Mouse (Mus musculus): ENCODE results near the gene Cntnap2. TPM values are rescaled to one million over a fixed set of nuclear protein-coding genes. Genes with fewer than 3 reads are reported as not detected.
"Not testable (repeated sequence)": the region's sequence is repeated elsewhere in the genome, so short reads cannot be mapped to it uniquely, and the experiment has no call there.

Gene Cntnap2
- total and polyA plus RNA-seq, 3 experiments: 0.02 TPM; not detected in 2

DNA sequence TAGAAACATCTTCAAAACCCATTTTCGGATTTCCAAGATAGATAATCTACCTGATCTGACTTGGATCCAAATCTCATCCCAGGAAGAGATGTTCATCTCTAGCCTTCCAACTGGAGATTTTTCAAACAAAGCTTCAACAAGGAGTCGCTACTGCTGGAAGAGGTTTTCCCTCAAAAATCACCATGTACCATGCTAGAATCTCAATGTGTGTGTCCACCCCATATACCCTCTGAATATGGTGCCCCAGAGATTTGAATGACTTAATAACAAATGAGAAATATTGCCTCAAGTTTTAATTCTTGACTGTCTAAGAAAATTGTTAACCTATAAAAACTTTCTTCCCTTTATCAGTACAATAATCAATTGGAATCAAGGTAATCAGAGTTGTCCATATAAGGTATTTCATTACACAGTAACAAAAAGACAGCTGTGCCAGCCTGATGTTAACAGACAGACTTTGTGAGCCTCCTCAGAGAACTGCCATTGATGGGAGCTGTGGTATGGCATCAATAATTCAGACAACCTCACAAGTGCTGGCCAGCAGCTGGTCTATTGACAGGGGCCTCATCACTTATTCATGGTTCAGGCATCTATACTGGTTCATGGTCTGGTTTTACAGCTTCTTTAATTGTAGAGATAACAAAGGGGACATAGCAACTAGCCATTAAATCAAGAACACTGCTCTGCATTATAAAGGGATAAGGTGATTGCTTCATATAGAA lies 1391.9 kb downstream of the Cntnap2 start:
- TF ChIP-seq POLR2A (IDR thresholded peaks at IDR 0.05; ENCODE audit: insufficient read depth, low read depth, low read length) (no peak), CTCF (IDR thresholded peaks at IDR 0.05) (no peak), EP300 (IDR thresholded peaks at IDR 0.05; ENCODE audit: insufficient read depth, low read depth, low read length) (no peak)
- no peak for DNase-seq
- no peaks in the 10 kb centered on the region for H3K4me1 ChIP-seq (ENCODE audit: control insufficient read depth, insufficient read depth, low read length)

DNA sequence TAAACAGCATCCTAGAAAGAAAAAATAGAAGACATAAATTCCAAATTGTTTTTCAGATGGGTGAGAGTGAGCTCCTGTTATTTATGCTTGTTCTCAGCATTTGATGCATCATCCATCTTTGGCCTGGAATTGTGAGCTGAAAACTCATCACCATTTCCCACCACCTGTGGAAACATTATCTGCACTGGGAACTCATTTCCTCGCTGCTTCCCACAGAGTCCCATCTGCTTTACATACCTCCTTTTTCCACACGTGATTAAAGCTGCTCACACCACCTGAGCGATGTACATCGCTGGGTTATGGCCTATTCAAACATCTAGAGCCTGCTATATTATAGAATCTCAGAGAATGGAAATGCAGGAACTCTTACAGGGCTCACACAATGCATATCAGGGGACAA lies 1413.5 kb downstream of the Cntnap2 start:
- WGBS: 59% methylated on average over 4 of the region's 4 CpGs
- no peaks in the 10 kb centered on the region for H3K4me1 ChIP-seq (ENCODE audit: control insufficient read depth, insufficient read depth, low read length)
- no peak for DNase-seq
- TF ChIP-seq POLR2A (IDR thresholded peaks at IDR 0.05; ENCODE audit: insufficient read depth, low read depth, low read length) (no peak), CTCF (IDR thresholded peaks at IDR 0.05) (no peak), EP300 (IDR thresholded peaks at IDR 0.05; ENCODE audit: insufficient read depth, low read depth, low read length) (no peak)
- H3K9ac ChIP-seq (ENCODE audit: low read depth, low read length): no peak overlapping the region
- H3K4me3 ChIP-seq: no peak overlapping the region
- H3K27me3 ChIP-seq (ENCODE audit: control insufficient read depth, insufficient read depth, low read length): no peaks in the 10 kb centered on the region
- intact Hi-C loops (cut with DNase I): no loop called here
- H3K27ac ChIP-seq: no peak overlapping the region
- no peaks in the 10 kb centered on the region for H3K79me2 ChIP-seq (replicated peaks; ENCODE audit: control insufficient read depth, insufficient read depth, low read length)
- H3K36me3 ChIP-seq (ENCODE audit: control insufficient read depth, insufficient read depth, low read length): no peaks in the 10 kb centered on the region

More for the DNA sequence above, 1391.9 kb downstream of the Cntnap2 start:
- no peaks in the 10 kb centered on the region for H3K36me3 ChIP-seq (ENCODE audit: control insufficient read depth, insufficient read depth, low read length)
- no peak overlapping the region for H3K27ac ChIP-seq
- H3K4me3 ChIP-seq: no peak overlapping the region
- H3K27me3 ChIP-seq (ENCODE audit: control insufficient read depth, insufficient read depth, low read length): no peaks in the 10 kb centered on the region
- H3K9ac ChIP-seq (ENCODE audit: low read depth, low read length): no peak overlapping the region
- H3K79me2 ChIP-seq (replicated peaks; ENCODE audit: control insufficient read depth, insufficient read depth, low read length): no peaks in the 10 kb centered on the region
- WGBS: 77% methylated on average over 2 of the region's 2 CpGs
- intact Hi-C loops (cut with DNase I): no loop called here

DNA sequence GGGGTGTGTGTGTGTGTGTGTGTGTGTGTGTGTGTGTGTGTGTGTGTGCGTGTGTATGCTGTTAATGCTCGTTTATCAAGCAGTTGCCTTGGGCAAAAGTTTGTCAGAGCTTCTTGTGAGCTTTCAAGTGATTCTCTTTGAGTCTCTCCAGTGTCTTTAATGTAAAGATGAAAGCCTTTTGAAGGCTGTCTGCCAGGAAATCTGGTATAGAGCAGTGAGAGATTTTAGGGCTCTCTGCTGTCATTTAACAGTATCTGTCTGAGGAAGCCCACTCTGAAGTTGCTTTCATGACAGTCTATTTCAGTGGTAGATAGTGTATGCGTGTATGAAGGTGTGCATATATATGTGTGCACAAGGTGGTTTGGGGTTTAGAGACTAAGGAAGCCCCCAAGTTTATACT lies 1425.2 kb downstream of the Cntnap2 start:
- WGBS: 61% methylated on average over 3 of the region's 3 CpGs

DNA sequence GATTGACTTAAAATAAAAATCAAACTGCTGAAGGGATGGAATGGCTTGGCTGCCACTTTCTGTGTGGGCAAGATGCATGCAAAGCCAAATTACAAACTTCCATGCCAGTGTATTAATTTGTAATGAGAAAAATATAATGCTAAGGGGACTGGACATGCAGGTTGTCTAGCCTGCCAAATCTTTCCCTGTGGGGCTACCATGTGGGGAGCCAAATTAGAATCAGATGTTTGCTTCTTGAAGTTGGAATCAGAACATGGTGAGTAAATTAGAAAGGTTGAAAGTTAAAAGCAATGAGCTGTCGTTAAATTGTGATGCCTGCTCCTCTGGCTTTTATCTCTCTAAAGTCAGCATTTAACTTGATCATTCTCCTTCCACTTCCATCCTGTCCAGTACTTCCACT lies 1443.6 kb downstream of the Cntnap2 start:
- no peak for TF ChIP-seq POLR2A (IDR thresholded peaks at IDR 0.05; ENCODE audit: insufficient read depth, low read depth, low read length)
- no peak for TF ChIP-seq EP300 (IDR thresholded peaks at IDR 0.05; ENCODE audit: insufficient read depth, low read depth, low read length)
- no peak for TF ChIP-seq CTCF (IDR thresholded peaks at IDR 0.05)
- intact Hi-C loops (cut with DNase I): no loop called here

More for the DNA sequence above, 1425.2 kb downstream of the Cntnap2 start:
- H3K27me3 ChIP-seq (ENCODE audit: control insufficient read depth, insufficient read depth, low read length): no peaks in the 10 kb centered on the region
- H3K9ac ChIP-seq (ENCODE audit: low read depth, low read length): no peak overlapping the region
- H3K27ac ChIP-seq: no peak overlapping the region
- no peak for TF ChIP-seq POLR2A (IDR thresholded peaks at IDR 0.05; ENCODE audit: insufficient read depth, low read depth, low read length)
- no peak for TF ChIP-seq EP300 (IDR thresholded peaks at IDR 0.05; ENCODE audit: insufficient read depth, low read depth, low read length)
- TF ChIP-seq CTCF (IDR thresholded peaks at IDR 0.05): no peak
- no peaks in the 10 kb centered on the region for H3K36me3 ChIP-seq (ENCODE audit: control insufficient read depth, insufficient read depth, low read length)
- intact Hi-C loops (cut with DNase I): no loop called here
- no peak overlapping the region for H3K4me3 ChIP-seq
- no peaks in the 10 kb centered on the region for H3K4me1 ChIP-seq (ENCODE audit: control insufficient read depth, insufficient read depth, low read length)
- H3K79me2 ChIP-seq (replicated peaks; ENCODE audit: control insufficient read depth, insufficient read depth, low read length): no peaks in the 10 kb centered on the region
- DNase-seq: no peak

DNA sequence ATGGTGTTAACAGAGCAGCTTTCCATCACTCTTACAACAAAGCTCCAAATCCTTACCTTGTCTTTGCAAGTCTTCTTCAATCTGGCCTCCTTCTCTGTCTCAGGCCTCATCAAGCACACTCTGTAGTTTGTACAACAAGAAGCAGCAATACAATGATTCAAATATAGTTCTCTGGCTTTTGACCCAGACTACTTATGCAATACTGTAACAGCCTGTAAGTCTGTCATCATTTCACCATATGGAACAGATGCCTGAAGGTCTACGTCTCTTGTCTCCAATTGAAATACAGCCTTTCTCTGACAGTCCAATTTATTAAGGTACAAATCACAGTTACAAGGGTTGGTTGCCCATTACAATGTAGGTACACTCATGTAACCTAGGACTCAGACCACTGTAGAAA lies 1453.7 kb downstream of the Cntnap2 start:
- no peaks in the 10 kb centered on the region for H3K4me1 ChIP-seq (ENCODE audit: control insufficient read depth, insufficient read depth, low read length)
- no peaks in the 10 kb centered on the region for H3K27me3 ChIP-seq (ENCODE audit: control insufficient read depth, insufficient read depth, low read length)
- no peaks in the 10 kb centered on the region for H3K36me3 ChIP-seq (ENCODE audit: control insufficient read depth, insufficient read depth, low read length)
- H3K79me2 ChIP-seq (replicated peaks; ENCODE audit: control insufficient read depth, insufficient read depth, low read length): no peaks in the 10 kb centered on the region
- TF ChIP-seq POLR2A (IDR thresholded peaks at IDR 0.05; ENCODE audit: insufficient read depth, low read depth, low read length): no peak
- no peak for TF ChIP-seq EP300 (IDR thresholded peaks at IDR 0.05; ENCODE audit: insufficient read depth, low read depth, low read length)
- no peak for TF ChIP-seq CTCF (IDR thresholded peaks at IDR 0.05)
- H3K4me3 ChIP-seq: no peak overlapping the region
- no peak overlapping the region for H3K9ac ChIP-seq (ENCODE audit: low read depth, low read length)
- intact Hi-C loops (cut with DNase I): no loop called here
- no peak for DNase-seq
- 88% methylated on average over 1 of the region's 1 CpGs for WGBS
- H3K27ac ChIP-seq: no peak overlapping the region

More for the DNA sequence above, 1443.6 kb downstream of the Cntnap2 start:
- Histone ChIP-seq H3K4me3 (no peak overlapping the region), H3K27ac (no peak overlapping the region), H3K4me1 (ENCODE audit: control insufficient read depth, insufficient read depth, low read length) (no peaks in the 10 kb centered on the region), H3K9ac (ENCODE audit: low read depth, low read length) (no peak overlapping the region), H3K36me3 (ENCODE audit: control insufficient read depth, insufficient read depth, low read length) (no peaks in the 10 kb centered on the region), H3K79me2 (replicated peaks; ENCODE audit: control insufficient read depth, insufficient read depth, low read length) (no peaks in the 10 kb centered on the region), H3K27me3 (ENCODE audit: control insufficient read depth, insufficient read depth, low read length) (no peaks in the 10 kb centered on the region)
- WGBS: 55% methylated on average over 1 of the region's 1 CpGs
- no peak for DNase-seq

DNA sequence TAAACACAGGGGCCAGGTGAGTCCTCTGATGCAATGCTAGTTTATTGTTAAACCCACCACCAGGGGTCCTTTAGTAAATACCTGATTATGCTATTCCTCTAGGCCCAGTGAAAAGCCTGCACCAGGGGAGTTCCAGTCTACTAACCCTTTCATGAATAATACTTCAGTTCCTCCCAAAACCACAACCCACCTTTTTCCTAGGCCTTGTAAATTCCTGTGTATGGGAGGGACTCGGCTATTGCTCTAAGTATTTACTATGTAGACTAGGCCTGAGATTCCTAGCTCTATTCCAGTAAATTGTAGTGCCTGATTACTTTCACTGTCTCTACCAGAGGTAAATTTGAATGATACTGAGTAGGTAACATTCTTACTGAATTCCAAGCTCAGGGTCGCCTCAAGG lies 1478.4 kb downstream of the Cntnap2 start:
- intact Hi-C loops (cut with DNase I); H3K27me3 ChIP-seq (ENCODE audit: control insufficient read depth, insufficient read depth, low read length); DNase-seq; H3K4me3 ChIP-seq; H3K79me2 ChIP-seq (replicated peaks; ENCODE audit: control insufficient read depth, insufficient read depth, low read length); H3K36me3 ChIP-seq (ENCODE audit: control insufficient read depth, insufficient read depth, low read length); H3K27ac ChIP-seq; H3K4me1 ChIP-seq (ENCODE audit: control insufficient read depth, insufficient read depth, low read length); H3K9ac ChIP-seq (ENCODE audit: low read depth, low read length): not testable (repeated sequence)
- 73% methylated on average over 2 of the region's 2 CpGs for WGBS

Measured in heart, adult 2 months (tissue).